Mouse (Mus musculus) kidney, adult 9 months (tissue): Measurements from ENCODE around the gene Scp2.
A peak's percentile ranks its signal among the peaks of the same experiment; 100 is the strongest.
"Not testable (repeated sequence)": the region's sequence is repeated elsewhere in the genome, so short reads cannot be mapped to it uniquely, and the experiment has no call there.

ENCODE experiments used
- DNase-seq: peaks from one replicate; pipeline ENCODE4 v3.0.0; 2022

Scp2 gene

GRCm38 (mm10) chr4:108144880-108145279 is at the start of gene Scp2:
TSS of gene Scp2 (minus strand) at chr4:108144998.
- DNase-seq: peak; percentile 82

GRCm38 (mm10) chr4:108192821-108193323 is 48.1 kb upstream of the Scp2 start:
- no peak for DNase-seq

GRCm38 (mm10) chr4:108182278-108182677 is 37.5 kb upstream of the Scp2 start:
- DNase-seq: no peak

GRCm38 (mm10) chr4:108168056-108168455 is 23.3 kb upstream of the Scp2 start:
- DNase-seq: no peak

- no peak for DNase-seq
Observed at GRCm38 (mm10) chr4:108166874-108167273, 22.1 kb upstream of the Scp2 start.

- DNase-seq: peak; percentile 66
Observed at GRCm38 (mm10) chr4:108165152-108165895, 20.5 kb upstream of the Scp2 start, which contains the start of gene Echdc2. TSS of gene Echdc2 (plus strand) at chr4:108165437.

DNA sequence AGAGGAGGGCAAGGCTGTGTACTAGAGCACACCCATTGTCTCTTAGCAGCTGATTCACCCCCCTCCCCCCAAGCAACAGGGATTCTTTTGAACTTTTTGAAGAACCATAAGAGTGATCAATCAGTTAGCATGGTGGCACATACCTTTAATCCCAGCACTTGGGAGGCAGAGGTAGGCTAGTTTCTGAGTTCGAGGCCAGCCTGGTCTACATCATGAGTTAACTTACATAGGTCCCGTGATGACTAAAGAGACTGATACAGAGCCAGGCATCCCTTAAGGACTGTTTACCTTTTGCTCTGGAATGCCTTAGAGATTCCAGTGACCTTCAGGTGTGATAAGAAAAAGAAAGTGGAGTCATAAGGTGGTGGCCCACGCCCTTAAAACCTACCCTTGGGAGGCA is 18.5 kb upstream of the Scp2 start:
- no peak for DNase-seq

- peak; percentile 53 for DNase-seq
Observed at GRCm38 (mm10) chr4:108161936-108162335, 17.1 kb upstream of the Scp2 start.

- peak; percentile 74 for DNase-seq
Observed at GRCm38 (mm10) chr4:108155141-108155540, 10.3 kb upstream of the Scp2 start.

GRCm38 (mm10) chr4:108145554-108145953 is 756 bp upstream of the Scp2 start:
- DNase-seq: not testable (repeated sequence)

DNA sequence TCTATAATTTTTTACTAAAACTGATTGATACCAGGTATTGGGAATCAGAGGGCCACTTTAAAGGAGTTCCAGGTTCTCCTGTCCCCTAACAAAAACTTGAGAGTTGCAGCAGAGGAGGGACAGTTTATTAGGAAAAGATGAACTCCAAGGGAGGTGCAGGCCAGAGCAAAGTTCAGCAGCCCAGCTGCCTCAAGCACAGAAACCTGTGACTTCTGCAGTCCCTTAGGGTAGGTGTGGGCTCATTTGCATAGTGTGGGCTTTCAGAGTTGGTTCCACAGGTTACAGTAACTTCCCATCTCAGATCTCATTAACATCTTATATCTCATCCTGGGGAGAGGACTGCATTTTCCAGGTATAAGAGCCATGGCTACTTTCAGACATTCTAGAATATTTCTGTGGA is 1.0 kb downstream of the Scp2 start:
- DNase-seq: peak; percentile 78

GRCm38 (mm10) chr4:108143178-108143577 is 1.6 kb downstream of the Scp2 start:
- not testable (repeated sequence) for DNase-seq

DNA sequence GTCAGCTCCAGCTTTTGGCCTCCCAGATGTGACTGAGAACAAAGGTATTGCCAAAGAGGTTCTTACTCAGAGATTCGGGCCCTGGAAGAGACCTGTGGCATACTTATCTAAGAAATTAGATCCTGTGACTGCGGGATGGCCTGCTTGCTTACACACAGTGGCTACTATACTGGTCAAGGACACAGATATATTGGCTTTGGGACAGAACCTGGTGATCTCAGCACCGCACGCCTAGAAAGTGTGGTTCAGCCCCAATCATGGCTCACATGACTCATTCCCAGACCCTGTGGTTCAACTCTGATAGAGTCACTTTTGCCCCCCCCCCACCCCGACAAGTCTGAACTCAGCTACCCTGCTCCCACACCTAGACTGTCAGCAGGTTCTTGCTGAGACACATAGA is 7.9 kb downstream of the Scp2 start:
- no peak for DNase-seq

DNA sequence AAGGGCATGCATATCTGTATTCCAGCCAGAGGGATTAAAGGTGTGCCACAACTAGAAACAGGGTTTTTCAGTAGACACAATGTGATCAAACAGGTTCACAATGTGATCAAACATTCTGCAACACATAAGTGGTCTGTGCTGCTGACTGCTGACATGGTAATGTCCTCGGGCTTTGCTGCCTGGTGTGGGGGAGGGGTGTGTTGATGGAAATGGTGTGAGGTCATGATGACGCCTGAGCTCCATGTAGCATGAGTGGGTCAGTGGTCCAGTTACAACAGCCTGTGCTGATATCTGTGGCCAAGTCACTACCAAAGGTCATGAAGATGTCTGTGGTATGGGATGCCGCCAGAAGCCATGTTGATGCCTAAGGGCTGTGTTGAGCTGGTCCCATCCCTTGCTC is 14.3 kb downstream of the Scp2 start:
- no peak for DNase-seq

DNA sequence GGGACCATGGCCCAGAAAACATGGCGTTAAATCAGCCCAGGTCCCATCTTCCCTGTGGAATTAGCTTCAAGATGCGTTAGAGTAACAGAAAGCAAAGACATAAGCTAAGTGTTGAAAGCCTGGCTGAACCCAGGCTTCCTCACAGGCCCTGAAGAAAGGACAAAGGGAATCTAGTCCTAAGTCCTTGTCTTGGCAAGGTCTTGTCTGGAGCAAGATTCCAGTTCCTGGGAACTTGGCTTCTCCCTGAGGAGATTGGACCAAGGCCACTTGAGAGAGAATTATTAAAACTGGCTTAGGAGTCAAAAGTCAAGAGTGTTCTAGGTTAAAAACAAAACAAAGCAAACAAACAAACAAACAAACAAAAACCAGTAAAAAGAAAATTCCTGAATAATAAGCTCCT is 16.5 kb downstream of the Scp2 start:
- peak; percentile 67 for DNase-seq

- peak; percentile 73 for DNase-seq
Observed at GRCm38 (mm10) chr4:108127516-108127915, 17.3 kb downstream of the Scp2 start.

GRCm38 (mm10) chr4:108126260-108126659 is 18.5 kb downstream of the Scp2 start:
- DNase-seq: no peak

GRCm38 (mm10) chr4:108124104-108124503 is 20.7 kb downstream of the Scp2 start:
- no peak for DNase-seq

DNA sequence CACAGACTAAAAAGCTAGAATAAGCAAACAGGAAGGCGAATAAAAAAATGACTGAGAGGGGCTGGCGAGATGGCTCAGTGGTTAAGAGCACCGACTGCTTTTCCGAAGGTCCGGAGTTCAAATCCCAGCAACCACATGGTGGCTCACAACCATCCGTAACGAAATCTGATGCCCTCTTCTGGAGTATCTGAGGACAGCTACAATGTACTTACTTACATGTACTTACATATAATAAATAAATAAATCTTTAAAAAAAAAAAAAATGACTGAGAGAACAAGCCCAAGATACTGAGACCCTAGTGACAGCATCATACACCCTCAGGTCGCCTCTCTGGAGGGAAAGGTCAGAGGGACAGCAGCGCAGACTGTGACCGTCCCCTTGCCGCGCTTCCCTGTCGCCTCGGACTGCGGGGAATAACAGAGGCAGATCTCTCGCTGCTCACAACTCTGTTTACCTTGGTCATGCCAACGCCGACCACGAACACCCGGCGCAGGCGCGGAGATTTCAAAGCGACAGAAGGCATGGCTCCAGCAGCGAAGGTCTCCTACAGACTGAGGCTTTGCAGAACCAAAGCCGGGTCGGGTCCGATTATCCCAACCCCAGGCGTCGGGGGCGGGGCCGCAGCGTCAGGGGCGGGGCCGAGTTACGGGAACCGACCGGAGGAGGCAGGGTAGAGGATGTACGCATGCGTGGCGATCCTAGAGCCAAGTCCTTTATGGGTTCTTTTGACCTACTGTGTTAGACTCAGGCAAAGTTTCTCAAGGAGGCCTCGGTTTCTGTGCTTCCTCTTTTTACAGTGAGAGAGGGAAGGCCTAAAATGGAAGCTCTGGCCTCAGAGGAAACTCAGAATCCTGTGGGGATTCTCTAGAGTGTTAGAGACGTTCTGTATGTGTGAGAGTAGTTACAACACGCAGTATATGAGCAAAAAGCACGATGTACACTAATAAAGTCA is 26.6 kb downstream of the Scp2 start:
- DNase-seq: peak; percentile 88

GRCm38 (mm10) chr4:108117488-108117887 is 27.3 kb downstream of the Scp2 start:
- no peak for DNase-seq

GRCm38 (mm10) chr4:108116466-108116865 is 28.3 kb downstream of the Scp2 start:
- no peak for DNase-seq

GRCm38 (mm10) chr4:108110706-108111105 is 34.1 kb downstream of the Scp2 start:
- DNase-seq: no peak

DNA sequence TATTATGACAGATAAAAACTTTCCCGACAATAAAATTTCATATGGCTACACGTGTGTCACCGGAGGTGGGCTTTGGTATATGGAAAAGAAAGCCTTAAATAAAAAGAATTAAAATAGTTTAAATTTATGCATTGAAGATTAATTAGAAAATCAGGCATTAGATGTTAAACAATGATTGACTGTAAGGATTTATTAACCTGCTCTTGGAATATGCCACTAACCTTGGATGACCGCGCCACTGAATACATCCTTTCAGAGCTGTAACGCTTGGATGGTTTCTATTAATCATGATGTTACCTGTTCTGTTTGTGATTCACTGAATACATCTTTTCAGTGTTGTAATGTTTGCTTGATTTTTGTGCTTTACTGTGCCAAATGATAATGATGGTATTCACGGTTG is 35.1 kb downstream of the Scp2 start:
- peak; percentile 53 for DNase-seq

DNA sequence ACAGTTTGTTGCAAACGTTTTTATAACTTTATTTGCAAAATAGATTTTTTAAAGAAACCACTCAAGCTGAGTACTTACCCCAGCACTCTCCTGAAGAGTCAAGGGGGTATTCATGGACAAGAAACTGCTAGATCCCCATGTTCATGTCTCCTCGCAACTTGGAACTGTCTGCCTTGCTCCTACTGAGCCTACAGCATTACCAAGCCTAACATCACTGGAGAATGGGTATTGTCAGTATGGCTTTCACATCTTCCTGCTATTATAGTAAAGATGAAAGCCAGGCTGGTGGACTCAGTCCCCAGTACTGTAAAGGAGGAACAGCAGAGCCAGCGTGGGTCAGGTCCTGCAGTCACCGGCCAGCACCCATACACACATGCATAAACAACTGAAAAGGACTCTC is 48.5 kb downstream of the Scp2 start, which contains the start of gene Podn:
Podn (minus strand) TSS at position 101 of the 400 bp plus-strand sequence.
- no peak for DNase-seq
